Mouse (Mus musculus) liver, embryonic 12.5 days (tissue): Measurements from ENCODE around the gene Pkd2. TPM values are rescaled to one million over a fixed set of nuclear protein-coding genes. Genes with fewer than 3 reads are reported as not detected.
"Not testable (repeated sequence)": the region's sequence is repeated elsewhere in the genome, so short reads cannot be mapped to it uniquely, and the experiment has no call there.

Source experiments
- ATAC-seq: fragments of 200-750 bp; cut with Nextera tagmentation; 2 replicates; pipeline ENCODE4 v1.8.0; 2017; ENCODE audit warnings: moderate number of reproducible peaks, mild to moderate bottlenecking, moderate library complexity
- H3K27ac ChIP-seq: fragments of 300-500 bp; sonication (generic); 2 replicates; pipeline ENCODE4 v1.5.1; 2016; ENCODE audit warnings: mild to moderate bottlenecking
- H3K27me3 ChIP-seq: fragments of 300-500 bp; sonication (generic); replicated peaks from 2 replicates; pipeline ENCODE4 v1.6.1; 2016; ENCODE audit warnings: mild to moderate bottlenecking, moderate library complexity
- H3K36me3 ChIP-seq: fragments of 300-500 bp; sonication (generic); 2 replicates; pipeline ENCODE4 v1.6.1; 2016; ENCODE audit warnings: mild to moderate bottlenecking, moderate library complexity
- H3K4me1 ChIP-seq: fragments of 300-500 bp; sonication (generic); 2 replicates; pipeline ENCODE4 v1.6.1; 2016
- H3K4me2 ChIP-seq: fragments of 300-500 bp; sonication (generic); 2 replicates; pipeline ENCODE4 v1.6.1; 2016; ENCODE audit warnings: mild to moderate bottlenecking, moderate library complexity
- H3K4me3 ChIP-seq: fragments of 300-500 bp; sonication (generic); 2 replicates; pipeline ENCODE4 v1.5.1; 2016; ENCODE audit warnings: mild to moderate bottlenecking, moderate library complexity
- H3K9ac ChIP-seq: fragments of 300-500 bp; sonication (generic); 2 replicates; pipeline ENCODE4 v1.6.1; 2016; ENCODE audit warnings: mild to moderate bottlenecking, moderate library complexity
- H3K9me3 ChIP-seq: fragments of 300-500 bp; sonication (generic); replicated peaks from 2 replicates; pipeline ENCODE4 v1.6.1; 2016; ENCODE audit warnings: mild to moderate bottlenecking, moderate library complexity
- WGBS: fragments of 180-500 bp; shearing (Covaris S2); methylation state at CpG from one replicate; pipeline ENCODE4 v1.1.7; 2016; ENCODE audit not compliant: insufficient replicate concordance; 5-methylcytosine and 5-hydroxymethylcytosine counted together
- polyA plus RNA-seq: library from polyadenylated mRNA; unstranded; fragments of >200 nt; fragmentation: Nextera tagmentation; extraction: Ambion mirVana; gene quantifications from 2 replicates; pipeline ENCODE4 v1.2.1, GENCODE M21; 2016

Pkd2 gene
- polyA plus RNA-seq, 1 experiment from 2014 or later, result 4.1 TPM

DNA sequence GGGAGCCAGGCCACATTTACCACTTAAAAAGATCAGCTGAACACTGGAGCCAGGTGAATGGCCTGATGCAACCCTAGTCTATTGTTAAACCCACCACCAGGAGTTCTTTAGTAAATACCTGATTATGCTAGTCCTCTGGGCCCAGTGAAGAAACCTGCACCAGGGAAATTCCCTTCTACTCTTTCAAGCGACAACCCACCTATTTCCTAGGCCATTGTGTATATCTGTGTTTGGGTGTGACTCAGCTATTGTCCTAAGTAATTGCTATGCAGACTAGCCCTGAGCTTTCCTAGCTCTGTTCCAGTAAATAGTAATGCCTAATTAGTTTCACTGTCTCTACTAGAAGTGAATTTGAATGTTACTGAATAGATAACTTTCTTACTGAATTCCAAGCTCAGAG, 16.4 kb upstream of the Pkd2 start:
- H3K9me3 ChIP-seq, result no peaks in the 10 kb centered on the region
- ATAC-seq, result no peak
- WGBS, result 64% methylated on average over 1 of the region's 1 CpGs

GRCm38 (mm10) chr5:104446156-104446555, 13.1 kb upstream of the Pkd2 start:
- no peak for ATAC-seq

More for the DNA sequence above, 16.4 kb upstream of the Pkd2 start:
- no peak overlapping the region for H3K27ac ChIP-seq
- H3K4me2 ChIP-seq, result no peak overlapping the region
- peaks cover 3% of the 10 kb centered on the region; the same call in 1 of the 2 replicates for H3K27me3 ChIP-seq
- H3K9ac ChIP-seq, result no peak overlapping the region
- no peaks in the 10 kb centered on the region for H3K36me3 ChIP-seq
- H3K4me1 ChIP-seq, result no peaks in the 10 kb centered on the region
- no peak overlapping the region for H3K4me3 ChIP-seq

GRCm38 (mm10) chr5:104448346-104448745, 10.9 kb upstream of the Pkd2 start:
- H3K27ac ChIP-seq, H3K36me3 ChIP-seq, H3K9me3 ChIP-seq, ATAC-seq, H3K9ac ChIP-seq, H3K4me1 ChIP-seq, H3K4me3 ChIP-seq, H3K4me2 ChIP-seq: not testable (repeated sequence)
- WGBS, result 23% methylated on average over 6 of the region's 6 CpGs
- H3K27me3 ChIP-seq, result peaks cover 14% of the 10 kb centered on the region

More at GRCm38 (mm10) chr5:104446156-104446555, 13.1 kb upstream of the Pkd2 start:
- 16% methylated on average over 3 of the region's 3 CpGs for WGBS
- no peaks in the 10 kb centered on the region for H3K36me3 ChIP-seq
- H3K9ac ChIP-seq, result no peak overlapping the region
- H3K4me2 ChIP-seq, result no peak overlapping the region
- no peak overlapping the region for H3K27ac ChIP-seq
- no peak overlapping the region for H3K4me3 ChIP-seq
- no peaks in the 10 kb centered on the region for H3K9me3 ChIP-seq
- H3K4me1 ChIP-seq, result no peaks in the 10 kb centered on the region
- peaks cover 14% of the 10 kb centered on the region for H3K27me3 ChIP-seq

GRCm38 (mm10) chr5:104449491-104449890, 9.8 kb upstream of the Pkd2 start:
- H3K36me3 ChIP-seq, result no peaks in the 10 kb centered on the region
- no peak overlapping the region for H3K4me2 ChIP-seq
- H3K9ac ChIP-seq, result no peak overlapping the region
- no peak for ATAC-seq
- no peak overlapping the region for H3K27ac ChIP-seq
- peaks cover 14% of the 10 kb centered on the region for H3K27me3 ChIP-seq
- no peak overlapping the region for H3K4me3 ChIP-seq
- 37% methylated on average over 3 of the region's 3 CpGs for WGBS
- no peaks in the 10 kb centered on the region for H3K9me3 ChIP-seq
- no peaks in the 10 kb centered on the region for H3K4me1 ChIP-seq

GRCm38 (mm10) chr5:104453075-104453474, 6.2 kb upstream of the Pkd2 start:
- H3K9ac ChIP-seq, result no peak overlapping the region
- H3K4me3 ChIP-seq, result no peak overlapping the region
- H3K4me1 ChIP-seq, result no peaks in the 10 kb centered on the region
- peaks cover 10% of the 10 kb centered on the region for H3K27me3 ChIP-seq
- WGBS, result 35% methylated on average over 1 of the region's 1 CpGs
- no peak for ATAC-seq
- no peaks in the 10 kb centered on the region for H3K9me3 ChIP-seq
- H3K4me2 ChIP-seq, result no peak overlapping the region
- H3K36me3 ChIP-seq, result no peaks in the 10 kb centered on the region
- no peak overlapping the region for H3K27ac ChIP-seq

DNA sequence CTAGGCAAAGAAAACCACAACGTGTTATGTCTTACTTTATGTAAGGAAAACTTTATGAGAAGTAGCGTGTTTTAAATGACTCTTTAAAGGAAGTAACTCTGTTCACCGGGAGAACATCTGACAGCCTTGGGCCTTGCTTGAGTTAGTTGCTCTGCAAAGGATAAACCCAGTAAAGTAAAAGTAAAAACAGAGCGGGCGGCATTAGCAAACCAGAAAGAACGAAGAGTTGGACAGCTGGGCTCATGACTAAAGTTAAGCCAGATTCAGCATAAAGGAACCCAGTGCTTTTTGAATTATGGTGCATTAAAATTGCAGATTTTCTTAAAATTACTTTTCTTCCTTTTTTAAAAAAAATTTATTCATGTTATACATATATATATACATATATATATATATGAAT, 4.7 kb upstream of the Pkd2 start:
- Histone ChIP-seq H3K27me3 (peaks cover 13% of the 10 kb centered on the region), H3K4me2 (no peak overlapping the region), H3K9me3 (no peaks in the 10 kb centered on the region), H3K4me3 (no peak overlapping the region), H3K36me3 (no peaks in the 10 kb centered on the region), H3K9ac (no peak overlapping the region), H3K4me1 (no peaks in the 10 kb centered on the region), H3K27ac (no peak overlapping the region)
- WGBS, result 72% methylated on average over 6 of the region's 6 CpGs
- ATAC-seq, result no peak

- Histone ChIP-seq H3K4me1 (peaks cover 4% of the 10 kb centered on the region; the same call in 1 of the 2 replicates), H3K36me3 (no peaks in the 10 kb centered on the region), H3K27ac (peak overlapping the region; percentile 58; the same call in 1 of the 2 replicates), H3K4me2 (peak overlapping the region; percentile 74), H3K4me3 (peak overlapping the region; percentile 62), H3K27me3 (peaks cover 28% of the 10 kb centered on the region), H3K9me3 (no peaks in the 10 kb centered on the region), H3K9ac (peak overlapping the region; percentile 64)
- 2% methylated on average over 59 of the region's 82 CpGs for WGBS
- ATAC-seq, result peak; percentile 61
Observed at GRCm38 (mm10) chr5:104459706-104460455, 631 bp downstream of the Pkd2 start.

DNA sequence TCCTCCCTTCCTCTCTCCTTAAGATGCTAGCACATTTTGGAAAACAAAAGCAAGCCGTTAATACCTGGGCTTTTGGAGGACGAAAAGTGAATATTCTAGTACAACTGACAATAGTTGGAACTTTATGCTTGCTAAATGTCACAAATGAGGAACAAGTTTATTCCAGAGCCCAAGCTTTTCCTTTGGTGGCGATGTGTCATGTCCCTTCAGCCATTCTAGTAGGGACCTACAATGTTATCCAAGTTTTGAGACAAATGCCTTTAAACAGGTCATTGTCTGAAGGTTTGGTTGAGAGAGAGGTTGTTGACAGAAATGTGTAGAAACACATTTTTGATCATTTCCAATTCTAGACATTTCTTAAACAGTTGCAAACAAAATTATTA, 1.2 kb downstream of the Pkd2 start:
- H3K9ac ChIP-seq, result no peak overlapping the region
- 40% methylated on average over 3 of the region's 3 CpGs for WGBS

GRCm38 (mm10) chr5:104460856-104461255, 1.6 kb downstream of the Pkd2 start:
- no peak overlapping the region for H3K4me3 ChIP-seq
- peaks cover 28% of the 10 kb centered on the region for H3K27me3 ChIP-seq
- no peak overlapping the region for H3K27ac ChIP-seq
- peaks cover 4% of the 10 kb centered on the region; the same call in 1 of the 2 replicates for H3K4me1 ChIP-seq
- H3K9ac ChIP-seq, result no peak overlapping the region
- no peaks in the 10 kb centered on the region for H3K9me3 ChIP-seq
- H3K4me2 ChIP-seq, result peak overlapping the region; percentile 18; the same call in 1 of the 2 replicates
- no peaks in the 10 kb centered on the region; the same call in 1 of the 2 replicates for H3K36me3 ChIP-seq
- WGBS, result 63% methylated on average over 7 of the region's 7 CpGs
- ATAC-seq, result no peak

More for the DNA sequence above, 1.2 kb downstream of the Pkd2 start:
- peak overlapping the region; percentile 74 for H3K4me2 ChIP-seq
- H3K36me3 ChIP-seq, result no peaks in the 10 kb centered on the region; the same call in 1 of the 2 replicates
- H3K4me1 ChIP-seq, result peaks cover 4% of the 10 kb centered on the region; the same call in 1 of the 2 replicates
- H3K27ac ChIP-seq, result no peak overlapping the region; the same call in 1 of the 2 replicates
- peaks cover 28% of the 10 kb centered on the region for H3K27me3 ChIP-seq
- ATAC-seq, result no peak
- H3K9me3 ChIP-seq, result no peaks in the 10 kb centered on the region
- peak overlapping the region; percentile 62 for H3K4me3 ChIP-seq

DNA sequence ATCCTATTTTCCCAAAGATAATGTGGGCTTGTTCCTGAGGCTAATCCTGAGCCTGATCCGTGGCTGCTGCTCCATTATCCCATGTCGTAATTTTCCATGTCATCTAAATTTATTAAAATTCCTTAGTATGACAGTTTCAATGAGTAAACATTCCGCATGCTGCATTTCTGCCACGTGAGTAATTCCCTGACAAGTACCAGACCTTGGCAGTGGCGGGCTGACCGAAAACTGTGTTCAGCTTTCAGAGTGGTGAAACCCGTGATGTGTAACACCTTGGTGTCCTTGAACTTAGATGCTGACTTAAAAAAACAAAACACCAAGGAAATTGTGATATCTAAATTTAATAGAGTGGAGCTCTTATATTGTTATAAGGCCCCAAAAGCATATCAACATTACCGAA, 6.0 kb downstream of the Pkd2 start:
- WGBS, result 73% methylated on average over 8 of the region's 8 CpGs
- ATAC-seq, result no peak
- Histone ChIP-seq H3K27ac (no peak overlapping the region), H3K4me2 (no peak overlapping the region), H3K4me1 (peaks cover 4% of the 10 kb centered on the region; the same call in 1 of the 2 replicates), H3K9ac (no peak overlapping the region), H3K27me3 (peaks cover 8% of the 10 kb centered on the region), H3K4me3 (no peak overlapping the region), H3K9me3 (no peaks in the 10 kb centered on the region), H3K36me3 (peaks cover 16% of the 10 kb centered on the region)

- Histone ChIP-seq H3K4me3 (no peak overlapping the region), H3K9ac (no peak overlapping the region), H3K36me3 (peaks cover 18% of the 10 kb centered on the region), H3K4me1 (peaks cover 3% of the 10 kb centered on the region; the same call in 1 of the 2 replicates), H3K4me2 (no peak overlapping the region), H3K9me3 (no peaks in the 10 kb centered on the region), H3K27me3 (peaks cover 4% of the 10 kb centered on the region; the same call in 1 of the 2 replicates), H3K27ac (no peak overlapping the region)
- no peak for ATAC-seq
- WGBS, result 79% methylated on average over 12 of the region's 12 CpGs
Observed at GRCm38 (mm10) chr5:104465731-104466130, 6.5 kb downstream of the Pkd2 start.

GRCm38 (mm10) chr5:104466816-104467215, 7.6 kb downstream of the Pkd2 start:
- H3K4me1 ChIP-seq, result no peaks in the 10 kb centered on the region
- no peaks in the 10 kb centered on the region for H3K9me3 ChIP-seq
- no peaks in the 10 kb centered on the region for H3K27me3 ChIP-seq
- 85% methylated on average over 16 of the region's 16 CpGs for WGBS
- no peak overlapping the region for H3K4me2 ChIP-seq
- peaks cover 23% of the 10 kb centered on the region for H3K36me3 ChIP-seq
- H3K27ac ChIP-seq, result no peak overlapping the region
- H3K4me3 ChIP-seq, result no peak overlapping the region
- H3K9ac ChIP-seq, result no peak overlapping the region
- no peak for ATAC-seq
